Mouse (Mus musculus): ENCODE results near the gene Satb2. TPM values are rescaled to one million over a fixed set of nuclear protein-coding genes. Genes with fewer than 3 reads are reported as not detected.

Satb2 gene
- polyA plus RNA-seq, 1 experiment from 2014 or later = 16.0 TPM

GRCm38 (mm10) chr1:56822735-56823134 is 155.7 kb downstream of the Satb2 start:
- no peaks in the 10 kb centered on the region for H3K4me1 ChIP-seq (ENCODE audit: control insufficient read depth, insufficient read depth, low read length)
- no peak overlapping the region for H3K4me3 ChIP-seq (ENCODE audit: low read depth, low read length)
- DNase-seq (ENCODE audit: low spot score) (no peak), ATAC-seq (ENCODE audit: low read depth) (no peak)
- no peak overlapping the region for H3K4me2 ChIP-seq (ENCODE audit: low read depth, low read length)
- peaks cover 7% of the 10 kb centered on the region; the same call in 1 of the 2 replicates for H3K36me3 ChIP-seq (ENCODE audit: control insufficient read depth, insufficient read depth, low read length)
- H3K9me3 ChIP-seq (ENCODE audit: control insufficient read depth, low read length) = no peaks in the 10 kb centered on the region
- H3K27ac ChIP-seq (replicated peaks; ENCODE audit: low read depth, low read length) = no peak overlapping the region
- H3K27me3 ChIP-seq (replicated peaks; ENCODE audit: control insufficient read depth, insufficient read depth, low read length) = no peaks in the 10 kb centered on the region
- 89% methylated on average over 5 of the region's 5 CpGs for WGBS
- no peak overlapping the region for H3K9ac ChIP-seq (ENCODE audit: low read depth, low read length)

- peaks cover 2% of the 10 kb centered on the region; the same call in 1 of the 2 replicates for H3K4me1 ChIP-seq (ENCODE audit: control insufficient read depth, insufficient read depth, low read length)
- DNase-seq (ENCODE audit: low spot score) (no peak), ATAC-seq (ENCODE audit: low read depth) (no peak)
- H3K27me3 ChIP-seq (replicated peaks; ENCODE audit: control insufficient read depth, insufficient read depth, low read length) = no peaks in the 10 kb centered on the region
- no peak overlapping the region for H3K4me3 ChIP-seq (ENCODE audit: low read depth, low read length)
- no peak overlapping the region for H3K9ac ChIP-seq (ENCODE audit: low read depth, low read length)
- H3K36me3 ChIP-seq (ENCODE audit: control insufficient read depth, insufficient read depth, low read length) = 0 out of 2 replicates have a peak, but pooled peaks cover 5% of the 10 kb centered on the region
- H3K27ac ChIP-seq (replicated peaks; ENCODE audit: low read depth, low read length) = no peak overlapping the region
- no peak overlapping the region for H3K4me2 ChIP-seq (ENCODE audit: low read depth, low read length)
- no peaks in the 10 kb centered on the region for H3K9me3 ChIP-seq (ENCODE audit: control insufficient read depth, low read length)
- WGBS = 90% methylated on average over 3 of the region's 3 CpGs
Observed at GRCm38 (mm10) chr1:56822025-56822424, 156.4 kb downstream of the Satb2 start.

- Histone ChIP-seq H3K9me3 (ENCODE audit: control insufficient read depth, low read length) (no peaks in the 10 kb centered on the region), H3K9ac (ENCODE audit: low read depth, low read length) (no peak overlapping the region), H3K4me2 (ENCODE audit: low read depth, low read length) (no peak overlapping the region), H3K27ac (replicated peaks; ENCODE audit: low read depth, low read length) (no peak overlapping the region), H3K27me3 (replicated peaks; ENCODE audit: control insufficient read depth, insufficient read depth, low read length) (no peaks in the 10 kb centered on the region), H3K4me1 (ENCODE audit: control insufficient read depth, insufficient read depth, low read length) (peaks cover 3% of the 10 kb centered on the region; the same call in 1 of the 2 replicates), H3K4me3 (ENCODE audit: low read depth, low read length) (no peak overlapping the region), H3K36me3 (ENCODE audit: control insufficient read depth, insufficient read depth, low read length) (no peaks in the 10 kb centered on the region)
- DNase-seq (ENCODE audit: low spot score) (no peak), ATAC-seq (ENCODE audit: low read depth) (no peak)
Observed at GRCm38 (mm10) chr1:56813506-56813905, 164.9 kb downstream of the Satb2 start.

- Histone ChIP-seq H3K4me1 (ENCODE audit: control insufficient read depth, insufficient read depth, low read length) (peaks cover 3% of the 10 kb centered on the region; the same call in 1 of the 2 replicates), H3K36me3 (ENCODE audit: control insufficient read depth, insufficient read depth, low read length) (no peaks in the 10 kb centered on the region), H3K9ac (ENCODE audit: low read depth, low read length) (no peak overlapping the region), H3K27me3 (replicated peaks; ENCODE audit: control insufficient read depth, insufficient read depth, low read length) (no peaks in the 10 kb centered on the region), H3K4me3 (ENCODE audit: low read depth, low read length) (no peak overlapping the region), H3K9me3 (ENCODE audit: control insufficient read depth, low read length) (no peaks in the 10 kb centered on the region), H3K27ac (replicated peaks; ENCODE audit: low read depth, low read length) (no peak overlapping the region), H3K4me2 (ENCODE audit: low read depth, low read length) (no peak overlapping the region)
- ATAC-seq (ENCODE audit: low read depth) (no peak), DNase-seq (ENCODE audit: low spot score) (no peak)
- 93% methylated on average over 4 of the region's 4 CpGs for WGBS
Observed at GRCm38 (mm10) chr1:56812961-56813360, 165.5 kb downstream of the Satb2 start.

GRCm38 (mm10) chr1:56811486-56811885 is 167.0 kb downstream of the Satb2 start:
- no peak for DNase-seq (ENCODE audit: low spot score)
- Histone ChIP-seq H3K36me3 (ENCODE audit: control insufficient read depth, insufficient read depth, low read length) (no peaks in the 10 kb centered on the region), H3K27ac (replicated peaks; ENCODE audit: low read depth, low read length) (no peak overlapping the region), H3K4me1 (ENCODE audit: control insufficient read depth, insufficient read depth, low read length) (no peaks in the 10 kb centered on the region), H3K9me3 (ENCODE audit: control insufficient read depth, low read length) (no peaks in the 10 kb centered on the region), H3K9ac (ENCODE audit: low read depth, low read length) (no peak overlapping the region), H3K4me3 (ENCODE audit: low read depth, low read length) (no peak overlapping the region), H3K27me3 (replicated peaks; ENCODE audit: control insufficient read depth, insufficient read depth, low read length) (no peaks in the 10 kb centered on the region), H3K4me2 (ENCODE audit: low read depth, low read length) (no peak overlapping the region)
- ATAC-seq (ENCODE audit: low read depth) = no peak
- 88% methylated on average over 3 of the region's 3 CpGs for WGBS

- no peak overlapping the region for H3K27ac ChIP-seq (replicated peaks; ENCODE audit: low read depth, low read length)
- ATAC-seq (ENCODE audit: low read depth) (no peak), DNase-seq (ENCODE audit: low spot score) (peak; percentile 60)
- peaks cover 3% of the 10 kb centered on the region for H3K4me1 ChIP-seq (ENCODE audit: control insufficient read depth, insufficient read depth, low read length)
- no peaks in the 10 kb centered on the region for H3K27me3 ChIP-seq (replicated peaks; ENCODE audit: control insufficient read depth, insufficient read depth, low read length)
- no peaks in the 10 kb centered on the region for H3K36me3 ChIP-seq (ENCODE audit: control insufficient read depth, insufficient read depth, low read length)
- 45% methylated on average over 5 of the region's 5 CpGs for WGBS
- H3K9me3 ChIP-seq (ENCODE audit: control insufficient read depth, low read length) = no peaks in the 10 kb centered on the region
- H3K4me3 ChIP-seq (ENCODE audit: low read depth, low read length) = no peak overlapping the region
- H3K9ac ChIP-seq (ENCODE audit: low read depth, low read length) = no peak overlapping the region
- no peak overlapping the region for H3K4me2 ChIP-seq (ENCODE audit: low read depth, low read length)
Observed at GRCm38 (mm10) chr1:56806006-56806405, 172.4 kb downstream of the Satb2 start.

GRCm38 (mm10) chr1:56800611-56801010 is 177.8 kb downstream of the Satb2 start:
- Histone ChIP-seq H3K36me3 (ENCODE audit: control insufficient read depth, insufficient read depth, low read length) (0 out of 2 replicates have a peak, but pooled peaks cover 7% of the 10 kb centered on the region), H3K27ac (replicated peaks; ENCODE audit: low read depth, low read length) (no peak overlapping the region), H3K9ac (ENCODE audit: low read depth, low read length) (no peak overlapping the region), H3K4me1 (ENCODE audit: control insufficient read depth, insufficient read depth, low read length) (no peaks in the 10 kb centered on the region), H3K4me3 (ENCODE audit: low read depth, low read length) (no peak overlapping the region), H3K27me3 (replicated peaks; ENCODE audit: control insufficient read depth, insufficient read depth, low read length) (no peaks in the 10 kb centered on the region), H3K4me2 (ENCODE audit: low read depth, low read length) (no peak overlapping the region), H3K9me3 (ENCODE audit: control insufficient read depth, low read length) (no peaks in the 10 kb centered on the region)
- DNase-seq (ENCODE audit: low spot score) = no peak
- no peak for ATAC-seq (ENCODE audit: low read depth)
- WGBS = 78% methylated on average over 7 of the region's 7 CpGs

- Histone ChIP-seq H3K4me3 (ENCODE audit: low read depth, low read length) (no peak overlapping the region), H3K4me1 (ENCODE audit: control insufficient read depth, insufficient read depth, low read length) (no peaks in the 10 kb centered on the region), H3K4me2 (ENCODE audit: low read depth, low read length) (peak overlapping the region; percentile 1; the same call in 1 of the 2 replicates)
Observed at GRCm38 (mm10) chr1:56795016-56795608, 183.3 kb downstream of the Satb2 start.

GRCm38 (mm10) chr1:56789641-56790040 is 188.8 kb downstream of the Satb2 start:
- Histone ChIP-seq H3K9ac (ENCODE audit: low read depth, low read length) (no peak overlapping the region), H3K27me3 (replicated peaks; ENCODE audit: control insufficient read depth, insufficient read depth, low read length) (no peaks in the 10 kb centered on the region), H3K4me1 (ENCODE audit: control insufficient read depth, insufficient read depth, low read length) (no peaks in the 10 kb centered on the region), H3K36me3 (ENCODE audit: control insufficient read depth, insufficient read depth, low read length) (no peaks in the 10 kb centered on the region), H3K27ac (replicated peaks; ENCODE audit: low read depth, low read length) (no peak overlapping the region), H3K4me3 (ENCODE audit: low read depth, low read length) (no peak overlapping the region), H3K9me3 (ENCODE audit: control insufficient read depth, low read length) (no peaks in the 10 kb centered on the region), H3K4me2 (ENCODE audit: low read depth, low read length) (no peak overlapping the region)
- ATAC-seq (ENCODE audit: low read depth) (no peak), DNase-seq (ENCODE audit: low spot score) (no peak)
- 75% methylated on average over 2 of the region's 2 CpGs for whole genome bisulfite sequencing

More at GRCm38 (mm10) chr1:56795016-56795608, 183.3 kb downstream of the Satb2 start:
- H3K27me3 ChIP-seq (replicated peaks; ENCODE audit: control insufficient read depth, insufficient read depth, low read length) = no peaks in the 10 kb centered on the region
- 74% methylated on average over 19 of the region's 19 CpGs for WGBS
- ATAC-seq (ENCODE audit: low read depth) (no peak), DNase-seq (ENCODE audit: low spot score) (no peak)
- H3K36me3 ChIP-seq (ENCODE audit: control insufficient read depth, insufficient read depth, low read length) = 0 out of 2 replicates have a peak, but pooled peaks cover 7% of the 10 kb centered on the region
- H3K9ac ChIP-seq (ENCODE audit: low read depth, low read length) = no peak overlapping the region
- no peak overlapping the region for H3K27ac ChIP-seq (replicated peaks; ENCODE audit: low read depth, low read length)
- no peaks in the 10 kb centered on the region for H3K9me3 ChIP-seq (ENCODE audit: control insufficient read depth, low read length)

Measured in embryonic facial prominence, embryonic 14.5 days (tissue).